In genomic region chr6:32017406-32018104, GRCm38 (mm10) we compare ENCODE assay signal across 9 mouse cellular contexts. TPM values are rescaled to one million over a fixed set of nuclear protein-coding genes. Genes with fewer than 3 reads are reported as not detected.
A peak's percentile ranks its signal among the peaks of the same experiment; 100 is the strongest.
DNase-seq lines count a peak whose midpoint lies in the region; ATAC-seq and TF ChIP-seq lines count a peak whose summit lies in the region.
"Had no signal": no experiment of that assay in that cellular context is flagged by ENCODE, and none has a peak within 500 bp of the region (broad histone marks: within the 10 kb centered on the region; RNA-seq: fewer than 3 reads in every experiment).

No protein-coding gene starts in this region.

- WGBS in forebrain, embryonic 15.5 days = 51% methylated on average over 14 of the region's 14 CpGs
- 87% methylated on average over 14 of the region's 14 CpGs for WGBS in forebrain, embryonic 10.5 days
- WGBS in liver, embryonic 14.5 days (ENCODE audit: insufficient replicate concordance) = 69% methylated on average over 14 of the region's 14 CpGs
- 55% methylated on average over 14 of the region's 14 CpGs for WGBS in lung, postnatal 0 days

- no peaks in the 10 kb centered on the region for H3K27me3 ChIP-seq in forebrain, embryonic 15.5 days
- H3K27me3 ChIP-seq in forebrain, embryonic 10.5 days (ENCODE audit: poor library complexity, severe bottlenecking) = no peaks in the 10 kb centered on the region
- H3K27me3 ChIP-seq in liver, embryonic 14.5 days (ENCODE audit: control insufficient read depth, insufficient read depth, low read length) = no peaks in the 10 kb centered on the region
- H3K27me3 ChIP-seq in lung, postnatal 0 days (replicated peaks; ENCODE audit: insufficient read depth, low read length) = no peaks in the 10 kb centered on the region
- H3K27me3 ChIP-seq: limb, embryonic 15.5 days had no signal

- no peak overlapping the region for H3K9ac ChIP-seq in forebrain, embryonic 15.5 days (replicated peaks)
- H3K9ac ChIP-seq in liver, embryonic 14.5 days (replicated peaks) = no peak overlapping the region
- no peak overlapping the region for H3K9ac ChIP-seq in lung, postnatal 0 days (replicated peaks; ENCODE audit: low read depth)
- H3K9ac ChIP-seq: limb, embryonic 15.5 days had no signal

- no peak overlapping the region for H3K4me3 ChIP-seq in forebrain, embryonic 15.5 days
- H3K4me3 ChIP-seq in forebrain, embryonic 10.5 days = no peak overlapping the region
- H3K4me3 ChIP-seq in liver, embryonic 14.5 days (ENCODE audit: insufficient read depth in 1 of 2, low read depth in 2 of 2, low read length in 2 of 2) = no peak overlapping the region
- H3K4me3 ChIP-seq in lung, postnatal 0 days (ENCODE audit: low read depth, low read length) = no peak overlapping the region
- H3K4me3 ChIP-seq: limb, embryonic 15.5 days had no signal

- no peaks in the 10 kb centered on the region for H3K36me3 ChIP-seq in forebrain, embryonic 15.5 days
- no peaks in the 10 kb centered on the region for H3K36me3 ChIP-seq in forebrain, embryonic 10.5 days (replicated peaks)
- no peaks in the 10 kb centered on the region for H3K36me3 ChIP-seq in liver, embryonic 14.5 days (replicated peaks; ENCODE audit: control insufficient read depth, insufficient read depth, low read depth)
- H3K36me3 ChIP-seq in lung, postnatal 0 days (ENCODE audit: insufficient read depth, low read length) = no peaks in the 10 kb centered on the region
- H3K36me3 ChIP-seq: limb, embryonic 15.5 days had no signal

- DNase-seq in forebrain, embryonic 10.5 days (ENCODE audit: extremely low spot score, low spot score) = no peak
- no peak for DNase-seq in liver, embryonic 14.5 days (ENCODE audit: low read depth in 3 of 3, low spot score in 3 of 3)
- DNase-seq in liver = no peak
- DNase-seq in cerebellum, adult 9-10 months = peak; percentile 53
- DNase-seq in lung, postnatal 0 days (ENCODE audit: low spot score) = no peak
- no peak for DNase-seq in c-Kit-positive CD71-positive TER-119-positive erythroid progenitor cells, embryonic 14.5 days (ENCODE audit: low spot score)

- peaks cover 16% of the 10 kb centered on the region for H3K4me1 ChIP-seq in forebrain, embryonic 15.5 days
- no peaks in the 10 kb centered on the region for H3K4me1 ChIP-seq in forebrain, embryonic 10.5 days
- H3K4me1 ChIP-seq in liver, embryonic 14.5 days (replicated peaks; ENCODE audit: control insufficient read depth in 2 of 2, insufficient read depth in 2 of 2, low read length in 1 of 2) = no peaks in the 10 kb centered on the region
- H3K4me1 ChIP-seq in lung, postnatal 0 days (ENCODE audit: insufficient read depth, low read depth, low read length) = peaks cover 2% of the 10 kb centered on the region; the same call in 1 of the 2 replicates

- H3K27ac ChIP-seq in forebrain, embryonic 15.5 days (replicated peaks) = peak overlapping the region; percentile 33; the same call in 1 of the 2 replicates
- H3K27ac ChIP-seq in forebrain, embryonic 10.5 days = no peak overlapping the region
- no peak overlapping the region for H3K27ac ChIP-seq in liver, embryonic 14.5 days
- H3K27ac ChIP-seq in lung, postnatal 0 days (ENCODE audit: low read length) = no peak overlapping the region
- H3K27ac ChIP-seq: limb, embryonic 15.5 days had no signal

- TF ChIP-seq CTCF in liver, embryonic 14.5 days (IDR thresholded peaks at IDR 0.05; ENCODE audit: low read depth) = 0 out of 2 replicates have a peak, but pooled peaks have one; percentile 6
- TF ChIP-seq CTCF in lung, postnatal 0 days (IDR thresholded peaks at IDR 0.05) = peak; percentile 42

- H3K4me2 ChIP-seq in forebrain, embryonic 15.5 days (replicated peaks) = no peak overlapping the region
- H3K4me2 ChIP-seq in liver, embryonic 14.5 days (ENCODE audit: low read depth) = no peak overlapping the region
- H3K4me2 ChIP-seq in lung, postnatal 0 days (replicated peaks; ENCODE audit: low read depth, low read length) = no peak overlapping the region
- H3K4me2 ChIP-seq: limb, embryonic 15.5 days had no signal

- peak; percentile 69; the same call in 1 of the 2 replicates for ATAC-seq in forebrain, embryonic 15.5 days (replicated peaks)
- ATAC-seq in liver, embryonic 14.5 days (ENCODE audit: insufficient read depth) = no peak
- peak; percentile 28 for ATAC-seq in lung, postnatal 0 days
- no peak for ATAC-seq in CD4-positive, CD25-positive, alpha-beta regulatory T cell, adult 4 months

- no peak for TF ChIP-seq EP300 in liver, embryonic 14.5 days (IDR thresholded peaks at IDR 0.05; ENCODE audit: low read depth)
- no peak for TF ChIP-seq EP300 in lung, postnatal 0 days (IDR thresholded peaks at IDR 0.05)

- no peaks in the 10 kb centered on the region for H3K9me3 ChIP-seq in forebrain, embryonic 15.5 days
- no peaks in the 10 kb centered on the region for H3K9me3 ChIP-seq in forebrain, embryonic 10.5 days
- no peaks in the 10 kb centered on the region for H3K9me3 ChIP-seq in liver, embryonic 14.5 days (ENCODE audit: control insufficient read depth, low read length)
- H3K9me3 ChIP-seq in lung, postnatal 0 days (ENCODE audit: low read length) = no peaks in the 10 kb centered on the region
- H3K9me3 ChIP-seq: limb, embryonic 15.5 days had no signal

RNA-seq across cellular contexts. Expression of gene 1700012A03Rik, which starts 32.5 kb away (rescaled TPM):
- polyA plus RNA-seq in forebrain, embryonic 15.5 days (2015; fragmentation: Nextera tagmentation; extraction: Ambion mirVana) = not detected in 2 replicates
- polyA plus RNA-seq in forebrain, embryonic 10.5 days (2016; fragmentation: Nextera tagmentation; extraction: Ambion mirVana) = not detected in 2 replicates
- polyA plus RNA-seq in liver, embryonic 14.5 days (2012; rRNA removed) = not detected in 2 replicates
- polyA plus RNA-seq in liver, embryonic 14.5 days (2014; fragmentation: Nextera tagmentation; extraction: Ambion mirVana) = not detected in 2 replicates
- not detected in 2 replicates for polyA plus RNA-seq in lung, postnatal 0 days (2015; fragmentation: Nextera tagmentation; extraction: Ambion mirVana)
- not detected for polyA plus RNA-seq in CD4-positive, CD25-positive, alpha-beta regulatory T cell, adult 4 months (2017; shearing (Covaris generic))
- polyA plus RNA-seq: limb, embryonic 15.5 days had no signal

Comparison
In these comparisons a context has a peak if more than half of its experiments do, and no peak if none do; other contexts are left out.
1. ATAC-seq: peak in forebrain, embryonic 15.5 days (single experiment) and lung, postnatal 0 days (single experiment); none in liver, embryonic 14.5 days (single experiment) and CD4-positive, CD25-positive, alpha-beta regulatory T cell, adult 4 months (single experiment).